Mouse (Mus musculus) liver, embryonic 14.5 days (tissue): ENCODE results near the gene Zfp488. TPM values are rescaled to one million over a fixed set of nuclear protein-coding genes. Genes with fewer than 3 reads are reported as not detected.

Experiments used
- ATAC-seq: fragments of 200-750 bp; cut with Nextera tagmentation; 2 replicates; pipeline ENCODE4 v1.8.0; 2017; ENCODE audit warnings: moderate number of reproducible peaks, mild to moderate bottlenecking, moderate library complexity; ENCODE audit not compliant: insufficient read depth
- DNase-seq, 3 experiments: peaks; one replicate each; pipeline ENCODE4 v3.0.0-alpha.2; 2012 to 2013; ENCODE audit warnings: low read depth in 3 of 3, low spot score in 3 of 3
- H3K27ac ChIP-seq: fragments of 300-500 bp; sonication (generic); 2 replicates; pipeline ENCODE4 v1.5.1; 2014; ENCODE audit warnings: moderate library complexity, mild to moderate bottlenecking, control low read depth, inconsistent platforms
- H3K27me3 ChIP-seq: fragments of 300-500 bp; sonication (generic); 2 replicates; pipeline ENCODE4 v1.6.1; 2014; ENCODE audit warnings: mild to moderate bottlenecking, low read length, moderate library complexity; ENCODE audit not compliant: control insufficient read depth, insufficient read depth
- H3K36me3 ChIP-seq: fragments of 300-500 bp; sonication (generic); replicated peaks from 2 replicates; pipeline ENCODE4 v1.6.1; 2014; ENCODE audit warnings: low read depth; ENCODE audit not compliant: control insufficient read depth, insufficient read depth
- H3K4me1 ChIP-seq, 2 experiments: fragments of 200-500 bp in 1 of 2; fragments of 300-500 bp in 1 of 2; sonication (generic) in 1 of 2; replicated peaks; 2 replicates each; pipeline ENCODE4 v1.6.1; 2012 to 2014; ENCODE audit warnings: antibody characterized with exemption in 1 of 2, inconsistent platforms in 1 of 2, low read length in 1 of 2; ENCODE audit not compliant: control insufficient read depth in 2 of 2, insufficient read depth in 2 of 2
- H3K4me2 ChIP-seq: fragments of 300-500 bp; sonication (generic); 2 replicates; pipeline ENCODE4 v1.6.1; 2014; ENCODE audit warnings: low read depth, mild to moderate bottlenecking, control low read depth, moderate library complexity
- H3K4me3 ChIP-seq, 2 experiments: fragments of 200-500 bp in 1 of 2; fragments of 300-500 bp in 1 of 2; sonication (generic) in 1 of 2; 2 replicates each; pipeline ENCODE4 v1.5.1; 2012 to 2014; ENCODE audit warnings: low read depth in 2 of 2, low read length in 2 of 2, mild to moderate bottlenecking in 2 of 2, control low read depth in 1 of 2, inconsistent platforms in 1 of 2, moderate library complexity in 1 of 2; ENCODE audit not compliant: insufficient read depth in 1 of 2
- H3K9ac ChIP-seq: fragments of 300-500 bp; sonication (generic); replicated peaks from 2 replicates; pipeline ENCODE4 v1.6.1; 2014; ENCODE audit warnings: mild to moderate bottlenecking, control low read depth, moderate library complexity
- H3K9me3 ChIP-seq: fragments of 300-500 bp; sonication (generic); 2 replicates; pipeline ENCODE4 v1.6.1; 2016; ENCODE audit warnings: low read length, mixed read lengths; ENCODE audit not compliant: control insufficient read depth
- CTCF ChIP-seq: IDR thresholded peaks from 2 replicates; pipeline ENCODE4 v1.5.1; 2016; ENCODE audit warnings: antibody characterized with exemption, low read depth, control low read depth
- EP300 ChIP-seq: IDR thresholded peaks from 2 replicates; pipeline ENCODE4 v1.6.1; 2016; ENCODE audit warnings: antibody characterized with exemption, low read depth
- WGBS: fragments of 180-500 bp; shearing (Covaris S2); extraction: QIAGEN DNeasy Blood & Tissue Kit; methylation state at CpG from one replicate; pipeline ENCODE4 v1.1.7; 2014; ENCODE audit not compliant: insufficient replicate concordance; 5-methylcytosine and 5-hydroxymethylcytosine counted together
- polyA plus RNA-seq, 2 experiments: library from polyadenylated mRNA; depleted of rRNA in 1 of 2; stranded (reverse) in 1 of 2; unstranded in 1 of 2; fragments of >200 nt; fragmentation: Nextera tagmentation in 1 of 2; extraction: Ambion mirVana in 1 of 2; gene quantifications; 2 replicates each; pipeline versions ENCODE4 v1.2.1 to v1.2.3; 2012 to 2014

Zfp488 gene
- polyA plus RNA-seq, 2 experiments: not detected

DNA sequence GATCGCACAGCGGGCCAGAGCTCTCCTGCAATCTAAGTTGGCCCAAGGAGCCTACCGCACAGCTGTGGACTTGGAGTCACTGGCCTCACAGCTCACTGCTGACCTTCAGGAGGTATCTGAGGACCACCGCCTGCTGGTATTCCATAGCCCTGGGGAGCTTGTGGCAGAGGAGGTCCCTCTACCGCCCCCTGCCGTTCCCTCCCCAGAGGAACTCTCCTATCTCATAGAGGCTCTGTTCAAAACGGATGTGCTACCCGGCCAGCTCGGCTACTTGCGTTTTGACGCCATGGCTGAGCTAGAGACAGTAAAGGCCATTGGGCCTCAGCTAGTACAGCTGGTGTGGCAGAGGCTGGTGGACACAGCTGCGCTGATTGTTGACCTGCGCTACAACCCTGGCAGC, 22.5 kb downstream of the Zfp488 start:
- no peak overlapping the region for H3K4me2 ChIP-seq
- H3K9ac ChIP-seq: no peak overlapping the region
- TF ChIP-seq CTCF (peak; percentile 24; the same call in 1 of the 2 replicates), EP300 (no peak)
- H3K4me3 ChIP-seq: no peak overlapping the region
- no peaks in the 10 kb centered on the region for H3K36me3 ChIP-seq
- 52% methylated on average over 13 of the region's 13 CpGs for WGBS
- no peaks in the 10 kb centered on the region for H3K9me3 ChIP-seq
- no peak overlapping the region for H3K27ac ChIP-seq
- no peaks in the 10 kb centered on the region for H3K4me1 ChIP-seq
- DNase-seq (no peak), ATAC-seq (no peak)
- H3K27me3 ChIP-seq: no peaks in the 10 kb centered on the region

DNA sequence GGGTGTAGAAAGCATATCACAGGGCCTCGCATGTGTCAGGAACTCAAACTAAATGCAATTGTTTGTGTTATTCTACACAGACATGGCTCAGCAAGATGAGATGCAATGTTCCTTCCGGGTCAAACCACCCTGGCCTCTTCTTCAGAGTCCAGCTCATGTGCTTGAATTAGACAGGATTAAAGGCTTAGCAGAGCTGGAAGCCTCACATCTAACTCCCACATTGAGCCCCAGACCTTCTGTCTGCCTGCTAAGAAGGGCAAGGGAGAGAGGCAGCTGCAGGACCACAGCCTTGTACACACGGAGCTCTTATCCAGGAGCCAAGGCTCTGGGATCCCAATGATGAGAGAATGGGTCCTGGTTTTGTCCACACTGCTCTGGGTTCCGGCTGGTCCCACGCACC, 24.8 kb downstream of the Zfp488 start, which contains the start of gene Rbp3:
Rbp3 (plus strand) TSS at position 243 of the 400 bp plus-strand sequence.
- Histone ChIP-seq H3K4me2 (no peak within 1 kb of the TSS), H3K9me3 (no peaks in the 10 kb centered on the region), H3K4me1 (no peaks in the 10 kb centered on the region), H3K36me3 (no peaks in the 10 kb centered on the region), H3K9ac (no peak within 1 kb of the TSS), H3K27ac (no peak within 1 kb of the TSS), H3K4me3 (no peak within 1 kb of the TSS), H3K27me3 (no peaks in the 10 kb centered on the region)
- ATAC-seq (no peak), DNase-seq (no peak)
- 70% methylated on average over 5 of the region's 5 CpGs for WGBS
- TF ChIP-seq CTCF: no peak
- no peak for TF ChIP-seq EP300

DNA sequence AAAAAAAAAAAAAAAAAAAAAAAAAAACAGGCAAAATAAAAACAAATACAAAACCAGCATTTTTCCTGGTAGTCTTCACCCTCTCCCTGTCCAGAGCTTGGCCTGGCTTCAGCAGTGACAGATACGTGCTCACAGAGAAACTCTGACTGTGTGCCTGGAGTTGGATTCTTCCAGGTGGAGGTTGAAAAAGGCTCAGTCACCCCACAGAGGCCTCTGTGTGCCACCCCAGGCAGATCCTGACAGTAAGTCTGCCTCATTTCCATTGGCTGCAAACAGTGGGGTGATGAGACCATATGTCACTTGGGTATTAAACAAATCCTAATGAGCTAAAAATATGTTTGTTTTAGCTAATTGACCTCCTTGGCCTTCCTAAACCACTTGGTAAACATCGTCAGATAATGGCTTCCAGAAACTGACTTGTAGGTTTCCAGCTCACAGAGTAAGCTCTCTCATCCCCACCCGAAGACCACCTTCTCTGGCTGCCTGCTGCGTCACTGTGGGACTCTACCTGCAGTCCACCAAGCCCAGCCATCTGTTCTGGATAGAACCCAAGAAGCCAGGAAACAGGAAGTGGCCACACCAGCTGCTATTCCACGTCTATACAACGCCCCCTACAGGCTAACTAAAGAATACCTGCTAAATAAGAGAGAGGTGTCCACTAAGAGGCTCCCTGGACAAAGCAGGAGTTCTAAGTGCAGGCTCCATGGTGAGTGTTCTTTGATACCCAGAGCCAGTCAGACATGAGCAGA, 26.2 kb downstream of the Zfp488 start:
- Histone ChIP-seq H3K9ac (no peak overlapping the region), H3K9me3 (no peaks in the 10 kb centered on the region), H3K27ac (no peak overlapping the region), H3K4me1 (no peaks in the 10 kb centered on the region), H3K36me3 (no peaks in the 10 kb centered on the region), H3K4me3 (no peak overlapping the region), H3K27me3 (no peaks in the 10 kb centered on the region), H3K4me2 (no peak overlapping the region)
- TF ChIP-seq CTCF (peak; percentile 10; the same call in 1 of the 2 replicates), EP300 (no peak)
- WGBS: 45% methylated on average over 6 of the region's 6 CpGs
- no peak for DNase-seq
- no peak for ATAC-seq

DNA sequence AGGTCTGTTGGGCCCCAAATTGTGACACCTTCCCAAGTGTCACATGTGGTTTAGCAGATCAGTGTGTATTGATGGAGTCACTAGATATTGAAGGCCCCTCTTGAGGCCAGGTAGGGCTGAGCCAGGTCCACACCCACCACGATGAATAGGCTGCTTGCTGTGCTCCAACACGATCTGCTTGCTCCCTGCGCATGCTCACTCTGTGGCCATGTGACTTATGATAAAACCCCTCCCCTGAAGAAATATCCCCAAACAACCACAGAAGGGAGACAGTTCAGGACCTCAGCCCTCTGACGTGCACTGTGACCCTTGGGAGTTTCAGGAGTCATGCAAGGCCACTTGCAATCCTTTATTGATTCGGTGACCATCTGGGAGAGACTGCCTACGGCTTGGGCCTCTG, 32.4 kb downstream of the Zfp488 start:
- no peak overlapping the region for H3K4me2 ChIP-seq
- H3K9ac ChIP-seq: no peak overlapping the region
- ATAC-seq: no peak
- DNase-seq: no peak
- no peak overlapping the region for H3K4me3 ChIP-seq
- 46% methylated on average over 6 of the region's 6 CpGs for WGBS
- H3K4me1 ChIP-seq: no peaks in the 10 kb centered on the region
- no peak overlapping the region for H3K27ac ChIP-seq
- H3K9me3 ChIP-seq: no peaks in the 10 kb centered on the region
- no peaks in the 10 kb centered on the region for H3K36me3 ChIP-seq
- H3K27me3 ChIP-seq: no peaks in the 10 kb centered on the region
- TF ChIP-seq CTCF: no peak
- TF ChIP-seq EP300: no peak

DNA sequence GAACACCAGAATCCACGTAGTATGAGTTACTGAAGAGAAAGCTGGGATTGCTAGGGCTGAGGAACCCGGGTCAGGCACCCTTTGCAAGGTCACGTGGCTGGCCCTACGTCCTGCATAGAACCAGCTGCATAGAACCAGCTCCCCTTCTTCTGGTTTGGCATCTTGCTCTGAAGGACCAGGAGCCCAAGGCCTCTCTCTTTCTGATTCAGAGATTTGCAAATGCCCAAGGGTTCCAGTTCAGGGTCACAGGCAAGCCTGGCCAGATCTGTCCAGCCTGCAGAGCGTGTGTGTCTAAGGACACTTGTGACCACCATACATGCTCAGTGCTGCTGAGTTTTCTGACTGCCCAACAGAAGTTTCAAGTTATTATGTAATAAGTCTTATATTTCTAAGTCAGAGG, 36.3 kb downstream of the Zfp488 start:
- TF ChIP-seq EP300: no peak
- no peak for TF ChIP-seq CTCF
- no peak overlapping the region for H3K9ac ChIP-seq
- no peaks in the 10 kb centered on the region for H3K27me3 ChIP-seq
- no peak for DNase-seq
- H3K4me1 ChIP-seq: 0 out of 4 replicates have a peak, but pooled peaks cover 0 to 3% of the 10 kb centered on the region in 2 experiments
- H3K27ac ChIP-seq: no peak overlapping the region
- no peaks in the 10 kb centered on the region for H3K36me3 ChIP-seq
- no peak overlapping the region for H3K4me2 ChIP-seq
- H3K4me3 ChIP-seq: no peak overlapping the region
- no peaks in the 10 kb centered on the region for H3K9me3 ChIP-seq
- ATAC-seq: no peak
- 43% methylated on average over 5 of the region's 5 CpGs for WGBS
